In the genomic region with DNA sequence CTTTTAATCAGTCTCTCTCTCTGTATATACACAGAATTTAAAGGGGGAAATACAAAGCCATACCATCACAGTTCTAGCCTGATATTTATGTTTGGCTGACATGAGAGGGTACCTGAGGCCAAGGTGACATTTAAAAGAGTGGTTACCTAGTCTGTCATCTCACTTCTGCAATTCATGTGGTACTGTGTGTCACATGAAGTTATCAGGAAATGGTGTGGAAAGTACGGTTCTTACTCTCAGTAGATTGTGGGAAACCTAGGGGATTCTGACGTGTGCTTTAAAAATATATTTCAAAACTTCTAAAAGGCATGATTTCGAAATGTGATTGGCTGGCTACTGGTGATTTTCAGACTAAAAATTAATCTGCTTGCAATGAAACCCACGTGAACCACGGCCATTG, we compare ENCODE assay signal across 15 mouse cellular contexts.
A peak's percentile ranks its signal among the peaks of the same experiment; 100 is the strongest.
DNase-seq lines count a peak whose midpoint lies in the region; ATAC-seq lines count a peak whose summit lies in the region.
"Had no signal": no experiment of that assay in that cellular context is flagged by ENCODE, and none has a peak within 500 bp of the region (broad histone marks: within the 10 kb centered on the region; RNA-seq: fewer than 3 reads in every experiment).

No protein-coding gene starts in this region.

- no peak for DNase-seq in hindbrain, embryonic 10.5 days (ENCODE audit: low spot score)
- DNase-seq in Muller cell, postnatal 12 days (ENCODE audit: inconsistent ontology term): peak; percentile 36
- no peak for DNase-seq in T-cell, adult 2 months (ENCODE audit: low spot score)
- DNase-seq: B cell, adult 2 months had no signal

- WGBS in hindbrain, embryonic 10.5 days: 91% methylated on average over 5 of the region's 5 CpGs
- 66% methylated on average over 5 of the region's 5 CpGs for WGBS in hindbrain, embryonic 16.5 days

- peaks cover 10% of the 10 kb centered on the region for H3K4me1 ChIP-seq in hindbrain, embryonic 10.5 days (replicated peaks)
- H3K4me1 ChIP-seq in hindbrain, embryonic 16.5 days (ENCODE audit: control insufficient read depth, insufficient read depth, low read depth, low read length): no peaks in the 10 kb centered on the region; the same call in 1 of the 2 replicates
- H3K4me1 ChIP-seq: liver, embryonic 15.5 days had no signal

- H3K36me3 ChIP-seq in hindbrain, embryonic 10.5 days: no peaks in the 10 kb centered on the region
- no peaks in the 10 kb centered on the region for H3K36me3 ChIP-seq in hindbrain, embryonic 16.5 days (ENCODE audit: control insufficient read depth, insufficient read depth, low read length)
- H3K36me3 ChIP-seq: heart, embryonic 15.5 days; liver, embryonic 15.5 days had no signal

- H3K9ac ChIP-seq in hindbrain, embryonic 16.5 days (ENCODE audit: low read depth, low read length): no peak overlapping the region
- H3K9ac ChIP-seq: heart, embryonic 15.5 days; liver, embryonic 15.5 days had no signal

- no peak for ATAC-seq in hindbrain, embryonic 16.5 days
- ATAC-seq in hematopoietic stem cell, adult 5-6 weeks (replicated peaks in 1 of 2; ENCODE audit: insufficient read depth in 1 of 2, low FRiP score in 2 of 2, low TSS enrichment in 1 of 2, low read depth in 1 of 2, poor library complexity in 2 of 2, severe bottlenecking in 2 of 2): peak; percentile 87
- ATAC-seq in megakaryocyte progenitor cell, adult 5-6 weeks (replicated peaks; ENCODE audit: poor library complexity): peak; percentile 70
- no peak for ATAC-seq in megakaryocyte-erythroid progenitor cell, adult 5-6 weeks (replicated peaks; ENCODE audit: low FRiP score, low TSS enrichment, poor library complexity, severe bottlenecking)
- no peak for ATAC-seq in activated CD4-positive, CD25-positive, alpha-beta regulatory T cell, adult 4 months

- H3K27me3 ChIP-seq in hindbrain, embryonic 10.5 days (ENCODE audit: insufficient read depth, poor library complexity, severe bottlenecking): no peaks in the 10 kb centered on the region
- H3K27me3 ChIP-seq in hindbrain, embryonic 16.5 days (replicated peaks; ENCODE audit: control insufficient read depth, insufficient read depth, low read length): no peaks in the 10 kb centered on the region
- H3K27me3 ChIP-seq: heart, embryonic 15.5 days; liver, embryonic 15.5 days had no signal

- no peak overlapping the region for H3K4me2 ChIP-seq in hindbrain, embryonic 16.5 days (ENCODE audit: low read length)
- H3K4me2 ChIP-seq: heart, embryonic 15.5 days; liver, embryonic 15.5 days had no signal

- peak overlapping the region; percentile 8; the same call in 1 of the 2 replicates for H3K27ac ChIP-seq in hindbrain, embryonic 10.5 days
- H3K27ac ChIP-seq in hindbrain, embryonic 16.5 days (ENCODE audit: low read depth, low read length): no peak overlapping the region
- H3K27ac ChIP-seq: heart, adult 2 months; kidney, postnatal 0 days; liver, embryonic 15.5 days; macrophage; stomach, postnatal 0 days had no signal

- no peak overlapping the region for H3K4me3 ChIP-seq in hindbrain, embryonic 10.5 days
- H3K4me3 ChIP-seq in hindbrain, embryonic 16.5 days (ENCODE audit: low read length): no peak overlapping the region
- H3K4me3 ChIP-seq: heart, adult 2 months; heart, embryonic 15.5 days; liver, embryonic 15.5 days had no signal

- no peaks in the 10 kb centered on the region for H3K9me3 ChIP-seq in hindbrain, embryonic 10.5 days
- no peaks in the 10 kb centered on the region for H3K9me3 ChIP-seq in hindbrain, embryonic 16.5 days (ENCODE audit: control insufficient read depth, low read length)
- H3K9me3 ChIP-seq: heart, embryonic 15.5 days; liver, embryonic 15.5 days had no signal

Comparison
In these comparisons a context has a peak if more than half of its experiments do, and no peak if none do; other contexts are left out.
1. ATAC-seq: peak in hematopoietic stem cell, adult 5-6 weeks (2 of 2) and megakaryocyte progenitor cell, adult 5-6 weeks (single experiment); none in hindbrain, embryonic 16.5 days (single experiment), megakaryocyte-erythroid progenitor cell, adult 5-6 weeks (single experiment) and activated CD4-positive, CD25-positive, alpha-beta regulatory T cell, adult 4 months (single experiment).